Mouse (Mus musculus) intestine, embryonic 14.5 days (tissue): ENCODE results near the gene Wnt6. TPM values are rescaled to one million over a fixed set of nuclear protein-coding genes. Genes with fewer than 3 reads are reported as not detected.

Source experiments
- ATAC-seq: fragments of 200-750 bp; cut with Nextera tagmentation; replicated peaks from 2 replicates; pipeline ENCODE4 v1.8.0; 2017; ENCODE audit warnings: low read depth, moderate number of reproducible peaks, moderate TSS enrichment, moderate library complexity; ENCODE audit not compliant: low FRiP score, low TSS enrichment
- DNase-seq: peaks from one replicate; pipeline ENCODE4 v3.0.0-alpha.2; 2018; ENCODE audit warnings: low spot score
- H3K27ac ChIP-seq: fragments of 300-500 bp; sonication (generic); 2 replicates; pipeline ENCODE4 v1.5.1; 2014; ENCODE audit warnings: low read depth, mild to moderate bottlenecking, control low read depth
- H3K27me3 ChIP-seq: fragments of 300-500 bp; sonication (generic); replicated peaks from 2 replicates; pipeline ENCODE4 v1.6.1; 2014; ENCODE audit warnings: low read length, control low read depth; ENCODE audit not compliant: control insufficient read depth, insufficient read depth
- H3K36me3 ChIP-seq: fragments of 300-500 bp; sonication (generic); 2 replicates; pipeline ENCODE4 v1.6.1; 2014; ENCODE audit warnings: low read length, control low read depth; ENCODE audit not compliant: control insufficient read depth, insufficient read depth
- H3K4me1 ChIP-seq: fragments of 300-500 bp; sonication (generic); replicated peaks from 2 replicates; pipeline ENCODE4 v1.6.1; 2014; ENCODE audit warnings: low read length, control low read depth, mixed read lengths; ENCODE audit not compliant: control insufficient read depth, insufficient read depth
- H3K4me2 ChIP-seq: fragments of 300-500 bp; sonication (generic); 2 replicates; pipeline ENCODE4 v1.6.1; 2014; ENCODE audit warnings: low read length
- H3K4me3 ChIP-seq: fragments of 300-500 bp; sonication (generic); 2 replicates; pipeline ENCODE4 v1.5.1; 2014; ENCODE audit warnings: low read depth, low read length, control low read depth, mixed read lengths
- H3K9ac ChIP-seq: fragments of 300-500 bp; sonication (generic); 2 replicates; pipeline ENCODE4 v1.6.1; 2014; ENCODE audit warnings: mild to moderate bottlenecking, low read length
- H3K9me3 ChIP-seq: fragments of 300-500 bp; sonication (generic); 2 replicates; pipeline ENCODE4 v1.6.1; 2016; ENCODE audit warnings: low read length, control low read depth; ENCODE audit not compliant: control insufficient read depth
- WGBS: fragments of 180-500 bp; shearing (Covaris S2); extraction: QIAGEN DNeasy Blood & Tissue Kit; methylation state at CpG from one replicate; pipeline ENCODE4 v1.1.7; 2014; 5-methylcytosine and 5-hydroxymethylcytosine counted together
- polyA plus RNA-seq: library from polyadenylated mRNA; unstranded; fragments of >200 nt; fragmentation: Nextera tagmentation; extraction: Ambion mirVana; gene quantifications from 2 replicates; pipeline ENCODE4 v1.2.1, GENCODE M21; 2014

Wnt6 gene
- polyA plus RNA-seq, 1 experiment from 2014 or later = 0.22 TPM

- Histone ChIP-seq H3K27ac (no peak overlapping the region), H3K4me3 (no peak overlapping the region), H3K36me3 (no peaks in the 10 kb centered on the region), H3K9me3 (no peaks in the 10 kb centered on the region), H3K4me1 (no peaks in the 10 kb centered on the region), H3K27me3 (peaks cover 6% of the 10 kb centered on the region), H3K4me2 (no peak overlapping the region), H3K9ac (no peak overlapping the region)
- 4% methylated on average over 6 of the region's 6 CpGs for WGBS
- ATAC-seq = no peak
- DNase-seq = peak; percentile 79
Observed at GRCm38 (mm10) chr1:74763081-74763480, 8.6 kb upstream of the Wnt6 start.

- ATAC-seq (no peak), DNase-seq (no peak)
- H3K4me1 ChIP-seq = 0 out of 2 replicates have a peak, but pooled peaks cover 12% of the 10 kb centered on the region
- H3K9ac ChIP-seq = no peak overlapping the region
- peak overlapping the region; percentile 68 for H3K4me2 ChIP-seq
- WGBS = under 1% methylated on average over 35 of the region's 35 CpGs
- H3K27me3 ChIP-seq = peaks cover 68% of the 10 kb centered on the region
- H3K27ac ChIP-seq = no peak overlapping the region
- peak overlapping the region; percentile 34 for H3K4me3 ChIP-seq
- H3K36me3 ChIP-seq = no peaks in the 10 kb centered on the region
- no peaks in the 10 kb centered on the region for H3K9me3 ChIP-seq
Observed at GRCm38 (mm10) chr1:74770727-74771466, 795 bp upstream of the Wnt6 start.

GRCm38 (mm10) chr1:74771467-74771844 lies 236 bp upstream of the Wnt6 start:
- H3K27me3 ChIP-seq = peaks cover 68% of the 10 kb centered on the region
- H3K27ac ChIP-seq = no peak overlapping the region
- H3K4me3 ChIP-seq = peak overlapping the region; percentile 34
- no peaks in the 10 kb centered on the region for H3K36me3 ChIP-seq
- ATAC-seq (no peak), DNase-seq (no peak)
- H3K4me2 ChIP-seq = peak overlapping the region; percentile 68
- H3K9ac ChIP-seq = no peak overlapping the region
- WGBS = 0% methylated on average over 25 of the region's 26 CpGs
- no peaks in the 10 kb centered on the region for H3K9me3 ChIP-seq
- 0 out of 2 replicates have a peak, but pooled peaks cover 12% of the 10 kb centered on the region for H3K4me1 ChIP-seq

GRCm38 (mm10) chr1:74771931-74772620 lies 384 bp downstream of the Wnt6 start:
- H3K9ac ChIP-seq = no peak overlapping the region
- H3K4me1 ChIP-seq = 0 out of 2 replicates have a peak, but pooled peaks cover 12% of the 10 kb centered on the region
- H3K27ac ChIP-seq = no peak overlapping the region
- H3K4me3 ChIP-seq = peak overlapping the region; percentile 34
- DNase-seq (no peak), ATAC-seq (no peak)
- H3K36me3 ChIP-seq = no peaks in the 10 kb centered on the region
- WGBS = 0% methylated on average over 39 of the region's 51 CpGs
- H3K9me3 ChIP-seq = no peaks in the 10 kb centered on the region
- peaks cover 73% of the 10 kb centered on the region for H3K27me3 ChIP-seq
- peak overlapping the region; percentile 68 for H3K4me2 ChIP-seq

GRCm38 (mm10) chr1:74773136-74773535 lies 1.4 kb downstream of the Wnt6 start:
- Histone ChIP-seq H3K27ac (no peak overlapping the region), H3K4me3 (no peak overlapping the region), H3K36me3 (no peaks in the 10 kb centered on the region), H3K4me2 (peak overlapping the region; percentile 68), H3K27me3 (peaks cover 75% of the 10 kb centered on the region), H3K9me3 (no peaks in the 10 kb centered on the region), H3K4me1 (0 out of 2 replicates have a peak, but pooled peaks cover 12% of the 10 kb centered on the region), H3K9ac (no peak overlapping the region)
- under 1% methylated on average over 15 of the region's 15 CpGs for WGBS
- peak; percentile 85 for ATAC-seq
- peak; percentile 77 for DNase-seq

- Histone ChIP-seq H3K36me3 (no peaks in the 10 kb centered on the region), H3K9me3 (no peaks in the 10 kb centered on the region), H3K27me3 (peaks cover 77% of the 10 kb centered on the region), H3K4me3 (no peak overlapping the region), H3K9ac (no peak overlapping the region), H3K4me1 (0 out of 2 replicates have a peak, but pooled peaks cover 12% of the 10 kb centered on the region), H3K4me2 (no peak overlapping the region), H3K27ac (no peak overlapping the region)
- 31% methylated on average over 7 of the region's 7 CpGs for WGBS
- DNase-seq = no peak
- no peak for ATAC-seq
Observed at GRCm38 (mm10) chr1:74774062-74774461, 2.4 kb downstream of the Wnt6 start.

- H3K9me3 ChIP-seq = no peaks in the 10 kb centered on the region
- peaks cover 73% of the 10 kb centered on the region for H3K27me3 ChIP-seq
- no peak overlapping the region for H3K9ac ChIP-seq
- 0 out of 2 replicates have a peak, but pooled peaks cover 6% of the 10 kb centered on the region for H3K4me1 ChIP-seq
- H3K4me3 ChIP-seq = no peak overlapping the region
- DNase-seq (no peak), ATAC-seq (no peak)
- H3K36me3 ChIP-seq = no peaks in the 10 kb centered on the region
- H3K27ac ChIP-seq = no peak overlapping the region
- no peak overlapping the region for H3K4me2 ChIP-seq
- WGBS = 12% methylated on average over 5 of the region's 5 CpGs
Observed at GRCm38 (mm10) chr1:74775816-74776215, 4.1 kb downstream of the Wnt6 start.

- peaks cover 79% of the 10 kb centered on the region for H3K27me3 ChIP-seq
- no peak for ATAC-seq
- no peaks in the 10 kb centered on the region for H3K36me3 ChIP-seq
- H3K4me1 ChIP-seq = peaks cover 4% of the 10 kb centered on the region
- no peak for DNase-seq
- WGBS = 27% methylated on average over 3 of the region's 3 CpGs
- no peak overlapping the region for H3K27ac ChIP-seq
- no peak overlapping the region for H3K4me3 ChIP-seq
- H3K9me3 ChIP-seq = no peaks in the 10 kb centered on the region
- no peak overlapping the region for H3K4me2 ChIP-seq
- no peak overlapping the region for H3K9ac ChIP-seq
Observed at GRCm38 (mm10) chr1:74778934-74779486, 7.3 kb downstream of the Wnt6 start.
